Mouse (Mus musculus): Measurements from ENCODE around the gene Pde3b.

DNA sequence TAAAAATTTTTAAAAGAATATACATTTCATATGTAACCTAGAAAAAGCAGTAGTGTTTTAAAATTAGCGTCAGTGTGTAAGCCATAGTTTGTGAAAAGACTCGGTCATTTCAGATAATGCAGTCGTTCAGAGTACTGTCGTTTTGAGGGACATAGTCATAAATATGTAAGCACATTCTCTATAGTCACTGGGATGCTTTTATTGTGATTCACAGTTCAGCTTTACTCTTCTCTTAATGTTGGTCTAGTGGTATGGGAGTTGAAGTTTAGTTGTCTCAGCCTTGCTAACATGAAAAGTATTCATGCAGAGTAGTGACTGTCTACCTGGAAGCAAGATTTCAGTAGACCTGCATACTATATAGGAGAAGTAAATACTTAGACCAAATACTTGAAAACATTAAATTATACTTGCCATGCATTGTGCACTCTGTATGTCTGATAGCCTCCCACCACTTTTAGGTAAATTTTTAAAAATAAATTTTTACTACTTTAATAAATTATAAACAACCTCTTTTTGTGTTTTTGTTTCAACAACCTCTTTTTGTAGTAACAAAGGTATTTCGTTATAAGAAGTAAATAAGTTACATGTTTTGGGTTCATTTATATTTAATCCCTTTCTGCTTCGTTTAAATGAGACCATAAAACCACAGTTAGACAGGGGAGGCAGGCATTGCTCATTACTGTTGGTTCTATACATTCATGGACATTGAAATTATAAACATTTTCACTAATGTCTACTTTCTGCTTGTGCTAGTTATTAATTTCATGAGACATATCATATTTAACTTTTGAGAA is 65.3 kb downstream of the Pde3b start:
- TF ChIP-seq RAD21 (IDR thresholded peaks at IDR 0.05; ENCODE audit: low read depth, low read length) (no peak), CTCF (conservative IDR thresholded peaks at IDR 0.05 in 1 of 2, IDR thresholded peaks at IDR 0.05 in 1 of 2; ENCODE audit: low read depth in 2 of 2, low read length in 2 of 2) (no peak), MAZ (IDR thresholded peaks at IDR 0.05; ENCODE audit: low read depth, low read length) (no peak), KAT2A (IDR thresholded peaks at IDR 0.05; ENCODE audit: insufficient replicate concordance, low read length) (no peak), EP300 (IDR thresholded peaks at IDR 0.05; ENCODE audit: low read length) (no peak), BHLHE40 (IDR thresholded peaks at IDR 0.05; ENCODE audit: low read depth, low read length) (0 out of 2 replicates have a peak, but pooled peaks have one; percentile 21), MAFK (IDR thresholded peaks at IDR 0.05; ENCODE audit: insufficient replicate concordance, low read length) (no peak), UBTF (IDR thresholded peaks at IDR 0.05; ENCODE audit: low read depth, low read length) (no peak), GABPA (IDR thresholded peaks at IDR 0.05; ENCODE audit: insufficient replicate concordance, low read depth, low read length) (no peak), POLR2A (IDR thresholded peaks at IDR 0.05; ENCODE audit: low read depth, low read length) (no peak), USF2 (conservative IDR thresholded peaks at IDR 0.05; ENCODE audit: low read depth, low read length) (no peak), E2F4 (IDR thresholded peaks at IDR 0.05; ENCODE audit: insufficient replicate concordance, low read depth, low read length) (no peak), TCF12 (IDR thresholded peaks at IDR 0.05; ENCODE audit: low read depth, low read length) (no peak), HCFC1 (IDR thresholded peaks at IDR 0.05; ENCODE audit: low read depth, low read length) (no peak)

All from CH12.LX (cell line).